Mouse (Mus musculus) MEL (cell line): ENCODE data around the gene Babam2. TPM values are rescaled to one million over a fixed set of nuclear protein-coding genes. Genes with fewer than 3 reads are reported as not detected.

ENCODE experiments used
- DNase-seq: peaks from one replicate; pipeline ENCODE4 v3.0.0; 2011; ENCODE audit warnings: low read depth, low spot score
- H3K27ac ChIP-seq: 2 replicates; pipeline ENCODE4 v1.5.1; 2012; ENCODE audit warnings: low read depth, mild to moderate bottlenecking, control low read depth, low read length, moderate library complexity; ENCODE audit not compliant: control insufficient read depth
- H3K27me3 ChIP-seq, 2 experiments: fragments of 150-350 bp in 1 of 2; sonication (generic) in 1 of 2; 2 replicates each; pipeline ENCODE4 v1.6.1; 2012; ENCODE audit warnings: low read length in 2 of 2, mild to moderate bottlenecking in 2 of 2, improper control_type of control experiment in 1 of 2, moderate library complexity in 1 of 2; ENCODE audit not compliant: insufficient read depth in 2 of 2, control insufficient read depth in 1 of 2
- H3K36me3 ChIP-seq, 2 experiments: 2 replicates each; pipeline ENCODE4 v1.6.1; 2012 to 2014; ENCODE audit warnings: low read length in 2 of 2, improper control_type of control experiment in 1 of 2, inconsistent platforms in 1 of 2, mild to moderate bottlenecking in 1 of 2; ENCODE audit not compliant: insufficient read depth in 2 of 2, control insufficient read depth in 1 of 2
- H3K4me1 ChIP-seq, 2 experiments: fragments of 150-350 bp in 1 of 2; sonication (generic) in 1 of 2; 2 replicates each; pipeline ENCODE4 v1.6.1; 2012; ENCODE audit warnings: low read length in 2 of 2, improper control_type of control experiment in 1 of 2, mild to moderate bottlenecking in 1 of 2; ENCODE audit not compliant: insufficient read depth in 2 of 2, control insufficient read depth in 1 of 2
- H3K4me3 ChIP-seq, 2 experiments: fragments of 150-350 bp in 1 of 2; sonication (generic) in 1 of 2; 2 replicates each; pipeline ENCODE4 v1.5.1; 2012; ENCODE audit warnings: low read depth in 2 of 2, low read length in 2 of 2, mild to moderate bottlenecking in 2 of 2, moderate library complexity in 2 of 2, control low read depth in 1 of 2, improper control_type of control experiment in 1 of 2; ENCODE audit not compliant: control insufficient read depth in 1 of 2, insufficient read depth in 1 of 2
- H3K79me2 ChIP-seq: 2 replicates; pipeline ENCODE4 v1.6.1; 2012; ENCODE audit warnings: mild to moderate bottlenecking, low read length, moderate library complexity; ENCODE audit not compliant: control insufficient read depth, poor library complexity, insufficient read depth
- H3K9ac ChIP-seq: 2 replicates; pipeline ENCODE4 v1.6.1; 2012; ENCODE audit warnings: low read depth, mild to moderate bottlenecking, control low read depth, low read length, moderate library complexity; ENCODE audit not compliant: control insufficient read depth, poor library complexity, severe bottlenecking
- H3K9me3 ChIP-seq: fragments of 150-350 bp; sonication (generic); replicated peaks from 2 replicates; pipeline ENCODE4 v1.6.1; 2012; ENCODE audit warnings: mild to moderate bottlenecking, low read length, improper control_type of control experiment, moderate library complexity; ENCODE audit not compliant: insufficient read depth
- BHLHE40 ChIP-seq: IDR thresholded peaks from 2 replicates; pipeline ENCODE4 v1.6.1; 2012; ENCODE audit warnings: low read depth, mild to moderate bottlenecking, inconsistent platforms, low read length, improper control_type of control experiment, borderline replicate concordance
- CHD1 ChIP-seq: IDR thresholded peaks from 2 replicates; pipeline ENCODE4 v1.6.1; 2012; ENCODE audit warnings: low read depth, mild to moderate bottlenecking, inconsistent platforms, low read length, improper control_type of control experiment
- CHD2 ChIP-seq: IDR thresholded peaks from 2 replicates; pipeline ENCODE4 v1.6.1; 2011; ENCODE audit warnings: low read length, improper control_type of control experiment
- CTCF ChIP-seq, 3 experiments: IDR thresholded peaks in 2 of 3; conservative IDR thresholded peaks in 1 of 3; 2 replicates each; pipeline ENCODE4 v1.5.1; 2011 to 2012; ENCODE audit warnings: low read length in 3 of 3, low read depth in 2 of 3, mild to moderate bottlenecking in 2 of 3, improper control_type of control experiment in 1 of 3, inconsistent platforms in 1 of 3, mixed read lengths in 1 of 3, moderate library complexity in 1 of 3; ENCODE audit not compliant: control insufficient read depth in 1 of 3, insufficient read depth in 1 of 3, poor library complexity in 1 of 3, severe bottlenecking in 1 of 3
- E2F4 ChIP-seq: IDR thresholded peaks from 2 replicates; pipeline ENCODE4 v1.6.1; 2011; ENCODE audit warnings: low read depth, low read length, improper control_type of control experiment, borderline replicate concordance
- HCFC1 ChIP-seq: IDR thresholded peaks from 2 replicates; pipeline ENCODE4 v1.6.1; 2012; ENCODE audit warnings: low read depth, mild to moderate bottlenecking, inconsistent platforms, low read length, improper control_type of control experiment, moderate library complexity
- JUND ChIP-seq: IDR thresholded peaks from 2 replicates; pipeline ENCODE4 v1.6.1; 2011; ENCODE audit warnings: low read depth, mild to moderate bottlenecking, improper control_type of control experiment, low read length
- KAT2A ChIP-seq: conservative IDR thresholded peaks from 2 replicates; pipeline ENCODE4 v1.6.1; 2012; ENCODE audit warnings: low read depth, low read length, improper control_type of control experiment, inconsistent platforms
- MAFK ChIP-seq: IDR thresholded peaks from 2 replicates; pipeline ENCODE4 v1.6.1; 2011; ENCODE audit warnings: low read depth, mild to moderate bottlenecking, low read length, improper control_type of control experiment, borderline replicate concordance
- MAZ ChIP-seq: IDR thresholded peaks from 2 replicates; pipeline ENCODE4 v1.6.1; 2012; ENCODE audit warnings: low read depth, mild to moderate bottlenecking, inconsistent platforms, low read length, improper control_type of control experiment
- MEF2A ChIP-seq: IDR thresholded peaks from 2 replicates; pipeline ENCODE4 v1.6.1; 2014; ENCODE audit warnings: low read depth, mild to moderate bottlenecking, inconsistent platforms, low read length, improper control_type of control experiment; ENCODE audit not compliant: poor library complexity, insufficient replicate concordance, severe bottlenecking; ENCODE audit errors: extremely low read depth
- MXI1 ChIP-seq: IDR thresholded peaks from 2 replicates; pipeline ENCODE4 v1.6.1; 2011; ENCODE audit warnings: mild to moderate bottlenecking, low read depth, low read length, improper control_type of control experiment
- MYC ChIP-seq: IDR thresholded peaks from 2 replicates; pipeline ENCODE4 v1.6.1; 2011; ENCODE audit warnings: low read depth, mild to moderate bottlenecking, low read length, improper control_type of control experiment, moderate library complexity
- POLR2A ChIP-seq, 2 experiments: IDR thresholded peaks; 2 replicates each; pipeline ENCODE4 v1.6.1; 2011 to 2012; ENCODE audit warnings: low read length in 2 of 2, mild to moderate bottlenecking in 2 of 2, control low read depth in 1 of 2, improper control_type of control experiment in 1 of 2, low read depth in 1 of 2, moderate library complexity in 1 of 2; ENCODE audit not compliant: control insufficient read depth in 1 of 2, insufficient read depth in 1 of 2, poor library complexity in 1 of 2
- POLR2AphosphoS5 ChIP-seq: IDR thresholded peaks from 2 replicates; pipeline ENCODE4 v1.6.1; 2012; ENCODE audit warnings: low read depth, borderline replicate concordance, mild to moderate bottlenecking, inconsistent platforms, low read length, moderate library complexity, mixed read lengths
- RCOR1 ChIP-seq: IDR thresholded peaks from 2 replicates; pipeline ENCODE4 v1.6.1; 2012; ENCODE audit warnings: low read depth, mild to moderate bottlenecking, inconsistent platforms, low read length, improper control_type of control experiment
- SIN3A ChIP-seq: IDR thresholded peaks from 2 replicates; pipeline ENCODE4 v1.6.1; 2012; ENCODE audit warnings: low read length, improper control_type of control experiment, inconsistent platforms
- UBTF ChIP-seq: IDR thresholded peaks from 2 replicates; pipeline ENCODE4 v1.6.1; 2012; ENCODE audit warnings: low read depth, mild to moderate bottlenecking, inconsistent platforms, low read length, improper control_type of control experiment, moderate library complexity, borderline replicate concordance; ENCODE audit not compliant: insufficient read depth
- USF1 ChIP-seq: IDR thresholded peaks from 2 replicates; pipeline ENCODE4 v1.6.1; 2014; ENCODE audit warnings: low read depth, mild to moderate bottlenecking, inconsistent platforms, low read length, improper control_type of control experiment, moderate library complexity
- ZMIZ1 ChIP-seq: IDR thresholded peaks from 2 replicates; pipeline ENCODE4 v1.6.1; 2012; ENCODE audit warnings: low read depth, mild to moderate bottlenecking, inconsistent platforms, low read length, improper control_type of control experiment, moderate library complexity
- polyA plus RNA-seq, 2 experiments: library from polyadenylated mRNA; stranded (reverse) in 1 of 2; unstranded in 1 of 2; fragments of >175 nt in 1 of 2; fragments of >200 nt in 1 of 2; gene quantifications; 2 replicates each; pipeline versions ENCODE4 v1.2.1 to v1.2.4; 2012; ENCODE audit warnings: low replicate concordance in 2 of 2, low read depth in 1 of 2; ENCODE audit not compliant: insufficient read length in 2 of 2, insufficient read depth in 1 of 2, missing spikeins in 1 of 2
- total RNA-seq: library from RNA; depleted of rRNA; stranded (reverse); fragments of 300-350 nt; gene quantifications from 2 replicates; pipeline ENCODE4 v1.2.3, GENCODE M21; 2012

Gene Babam2
- total and polyA plus RNA-seq, 3 experiments = 43.3 to 86.6 TPM; not detected in 1

- Histone ChIP-seq H3K27ac (no peak overlapping the region), H3K4me1 (peaks cover 2 to 4% of the 10 kb centered on the region in 2 experiments; a peak in 2 of 4 replicates), H3K9me3 (no peaks in the 10 kb centered on the region), H3K79me2 (no peaks in the 10 kb centered on the region), H3K36me3 (peaks cover 0 to 12% of the 10 kb centered on the region in 2 experiments; a peak in 2 of 4 replicates), H3K9ac (no peak overlapping the region), H3K4me3 (no peak overlapping the region), H3K27me3 (no peaks in the 10 kb centered on the region)
- TF ChIP-seq HCFC1 (no peak), MXI1 (no peak), UBTF (no peak), POLR2AphosphoS5 (no peak)
- DNase-seq = no peak
Measured at GRCm38 (mm10) chr5:31873328-31873727, 175.8 kb downstream of the Babam2 start.

- TF ChIP-seq MAFK (no peak), USF1 (no peak), RCOR1 (no peak), CTCF (IDR thresholded peaks at IDR 0.05 in 2 of 3, conservative IDR thresholded peaks at IDR 0.05 in 1 of 3; ENCODE audit: control insufficient read depth in 1 of 3, insufficient read depth in 1 of 3, low read depth in 2 of 3, low read length in 3 of 3, poor library complexity in 1 of 3, severe bottlenecking in 1 of 3) (no peak), JUND (no peak), POLR2A (IDR thresholded peaks at IDR 0.05; ENCODE audit: control insufficient read depth in 1 of 2, insufficient read depth in 1 of 2, low read depth in 1 of 2, low read length in 2 of 2, poor library complexity in 1 of 2) (no peak), MAZ (no peak), SIN3A (no peak), KAT2A (no peak), MXI1 (no peak), MEF2A (no peak), ZMIZ1 (no peak), E2F4 (no peak), BHLHE40 (no peak), CHD1 (no peak), CHD2 (no peak), MYC (no peak), HCFC1 (no peak)
- Histone ChIP-seq H3K9me3 (no peaks in the 10 kb centered on the region), H3K27ac (no peak overlapping the region), H3K4me1 (peaks cover 2 to 4% of the 10 kb centered on the region in 2 experiments; a peak in 2 of 4 replicates), H3K27me3 (no peaks in the 10 kb centered on the region), H3K4me3 (no peak overlapping the region), H3K36me3 (peaks cover 0 to 12% of the 10 kb centered on the region in 2 experiments; a peak in 2 of 4 replicates), H3K9ac (no peak overlapping the region), H3K79me2 (no peaks in the 10 kb centered on the region)
- DNase-seq = no peak
Measured at GRCm38 (mm10) chr5:31874543-31874942, 177.1 kb downstream of the Babam2 start.
